Mouse (Mus musculus) spleen, adult 12 weeks (tissue): Measurements from ENCODE around the gene St7.

Experiments used
- DNase-seq: peaks from one replicate; pipeline ENCODE4 v3.0.0; 2022; ENCODE audit warnings: low spot score

The St7 gene

GRCm38 (mm10) chr6:17951779-17952178 is 259.0 kb downstream of the St7 start:
- DNase-seq, result no peak

GRCm38 (mm10) chr6:17963455-17963854 is 270.7 kb downstream of the St7 start:
- no peak for DNase-seq

GRCm38 (mm10) chr6:17968467-17969144 is 275.9 kb downstream of the St7 start:
- no peak for DNase-seq

- DNase-seq, result no peak
Observed at GRCm38 (mm10) chr6:17969815-17970214, 277.1 kb downstream of the St7 start.

- no peak for DNase-seq
Observed at GRCm38 (mm10) chr6:17971393-17971792, 278.7 kb downstream of the St7 start.

- DNase-seq, result no peak
Observed at GRCm38 (mm10) chr6:17974416-17974815, 281.7 kb downstream of the St7 start.

- no peak for DNase-seq
Observed at GRCm38 (mm10) chr6:17977165-17977564, 284.4 kb downstream of the St7 start.

GRCm38 (mm10) chr6:17978324-17978723 is 285.6 kb downstream of the St7 start:
- DNase-seq, result no peak

- no peak for DNase-seq
Observed at GRCm38 (mm10) chr6:17978881-17979280, 286.1 kb downstream of the St7 start.

GRCm38 (mm10) chr6:17979361-17979760 is 286.6 kb downstream of the St7 start:
- DNase-seq, result no peak

GRCm38 (mm10) chr6:17990173-17991028 is 297.7 kb downstream of the St7 start:
- no peak for DNase-seq

- no peak for DNase-seq
Observed at GRCm38 (mm10) chr6:17991625-17992024, 298.9 kb downstream of the St7 start.
